Mouse (Mus musculus) E14TG2a.4 (cell line): ENCODE results near the gene Rps6ka5.

Experiments
- H3K27me3 ChIP-seq: 2 replicates; pipeline ENCODE4 v1.6.1; 2014; ENCODE audit warnings: low read length, control low read depth; ENCODE audit not compliant: insufficient read depth
- H3K36me3 ChIP-seq: 2 replicates; pipeline ENCODE4 v1.6.1; 2014; ENCODE audit warnings: low read length, control low read depth; ENCODE audit not compliant: insufficient read depth
- H3K4me1 ChIP-seq: replicated peaks from 2 replicates; pipeline ENCODE4 v1.6.1; 2014; ENCODE audit warnings: low read depth, low read length, control low read depth
- H3K4me3 ChIP-seq: replicated peaks from 2 replicates; pipeline ENCODE4 v1.5.1; 2014; ENCODE audit warnings: mild to moderate bottlenecking, low read length
- H3K9me3 ChIP-seq: 2 replicates; pipeline ENCODE4 v1.6.1; 2014; ENCODE audit warnings: low read length, control low read depth
- CTCF ChIP-seq: conservative IDR thresholded peaks from 2 replicates; pipeline ENCODE4 v1.5.1; 2014; ENCODE audit warnings: low read length
- NANOG ChIP-seq: IDR thresholded peaks from 2 replicates; pipeline ENCODE4 v1.6.1; 2014; ENCODE audit warnings: borderline replicate concordance, low read length, mixed read lengths
- POU5F1 ChIP-seq: IDR thresholded peaks from 2 replicates; pipeline ENCODE4 v1.6.1; 2014; ENCODE audit warnings: low read length, borderline replicate concordance

The Rps6ka5 gene

GRCm38 (mm10) chr12:100762663-100763425 is 36.1 kb upstream of the Rps6ka5 start:
- no peaks in the 10 kb centered on the region for H3K9me3 ChIP-seq
- H3K4me3 ChIP-seq = no peak overlapping the region
- no peak for TF ChIP-seq POU5F1
- H3K27me3 ChIP-seq = no peaks in the 10 kb centered on the region
- H3K4me1 ChIP-seq = peaks cover 12% of the 10 kb centered on the region
- H3K36me3 ChIP-seq = no peaks in the 10 kb centered on the region

GRCm38 (mm10) chr12:100757427-100757826 is 30.6 kb upstream of the Rps6ka5 start:
- Histone ChIP-seq H3K36me3 (no peaks in the 10 kb centered on the region), H3K27me3 (no peaks in the 10 kb centered on the region), H3K4me3 (no peak overlapping the region), H3K4me1 (peaks cover 24% of the 10 kb centered on the region), H3K9me3 (no peaks in the 10 kb centered on the region)
- no peak for TF ChIP-seq CTCF
- TF ChIP-seq NANOG = no peak; the same call in 1 of the 2 replicates
- TF ChIP-seq POU5F1 = no peak

- Histone ChIP-seq H3K36me3 (no peaks in the 10 kb centered on the region), H3K4me1 (peaks cover 23% of the 10 kb centered on the region), H3K27me3 (no peaks in the 10 kb centered on the region), H3K4me3 (no peak overlapping the region), H3K9me3 (no peaks in the 10 kb centered on the region)
- TF ChIP-seq NANOG (no peak), POU5F1 (no peak), CTCF (no peak)
Measured at GRCm38 (mm10) chr12:100753716-100754115, 26.9 kb upstream of the Rps6ka5 start.

GRCm38 (mm10) chr12:100752977-100753376 is 26.2 kb upstream of the Rps6ka5 start:
- no peaks in the 10 kb centered on the region for H3K36me3 ChIP-seq
- no peak overlapping the region for H3K4me3 ChIP-seq
- TF ChIP-seq CTCF (no peak), POU5F1 (no peak), NANOG (no peak)
- H3K4me1 ChIP-seq = peaks cover 21% of the 10 kb centered on the region
- no peaks in the 10 kb centered on the region for H3K9me3 ChIP-seq
- no peaks in the 10 kb centered on the region for H3K27me3 ChIP-seq

- no peaks in the 10 kb centered on the region for H3K9me3 ChIP-seq
- H3K36me3 ChIP-seq = no peaks in the 10 kb centered on the region
- no peaks in the 10 kb centered on the region for H3K4me1 ChIP-seq
- no peak overlapping the region for H3K4me3 ChIP-seq
- TF ChIP-seq CTCF (no peak), NANOG (no peak), POU5F1 (no peak)
- H3K27me3 ChIP-seq = 0 out of 2 replicates have a peak, but pooled peaks cover 2% of the 10 kb centered on the region
Measured at GRCm38 (mm10) chr12:100742468-100742867, 15.7 kb upstream of the Rps6ka5 start.

- no peak for TF ChIP-seq NANOG
- no peak for TF ChIP-seq POU5F1
- no peak for TF ChIP-seq CTCF
- Histone ChIP-seq H3K4me1 (no peaks in the 10 kb centered on the region), H3K36me3 (no peaks in the 10 kb centered on the region), H3K9me3 (no peaks in the 10 kb centered on the region), H3K27me3 (no peaks in the 10 kb centered on the region), H3K4me3 (no peak overlapping the region)
Measured at GRCm38 (mm10) chr12:100740313-100740712, 13.5 kb upstream of the Rps6ka5 start.

- no peaks in the 10 kb centered on the region for H3K9me3 ChIP-seq
- no peaks in the 10 kb centered on the region for H3K27me3 ChIP-seq
- no peaks in the 10 kb centered on the region for H3K36me3 ChIP-seq
- no peak overlapping the region for H3K4me3 ChIP-seq
- H3K4me1 ChIP-seq = no peaks in the 10 kb centered on the region
- no peak for TF ChIP-seq CTCF
- no peak for TF ChIP-seq NANOG
- no peak for TF ChIP-seq POU5F1
Measured at GRCm38 (mm10) chr12:100739011-100739570, 12.3 kb upstream of the Rps6ka5 start.

- no peak overlapping the region for H3K4me3 ChIP-seq
- H3K4me1 ChIP-seq = no peaks in the 10 kb centered on the region
- TF ChIP-seq CTCF = no peak
- TF ChIP-seq NANOG = no peak
- TF ChIP-seq POU5F1 = no peak
- H3K36me3 ChIP-seq = no peaks in the 10 kb centered on the region
- H3K27me3 ChIP-seq = no peaks in the 10 kb centered on the region
- no peaks in the 10 kb centered on the region for H3K9me3 ChIP-seq
Measured at GRCm38 (mm10) chr12:100738498-100738897, 11.7 kb upstream of the Rps6ka5 start.
